Mouse (Mus musculus) erythroblast, embryonic 14.5 days (primary cell): ENCODE data around the gene Wdr20.

Experiments used
- GATA1 ChIP-seq: IDR thresholded peaks from 2 replicates; pipeline ENCODE4 v1.6.1; 2012; ENCODE audit warnings: low read length, inconsistent platforms, mixed read lengths
- TAL1 ChIP-seq: IDR thresholded peaks from 3 replicates; pipeline ENCODE4 v1.6.1; 2012; ENCODE audit warnings: low read length, inconsistent platforms, mixed read lengths

GRCm38 (mm10) chr12:110819367-110819766 lies 81.6 kb downstream of the Wdr20 start:
- TF ChIP-seq TAL1: no peak
- no peak for TF ChIP-seq GATA1
